Mouse (Mus musculus): Measurements from ENCODE around the gene Map3k21. TPM values are rescaled to one million over a fixed set of nuclear protein-coding genes. Genes with fewer than 3 reads are reported as not detected.

Map3k21 gene
- polyA plus RNA-seq, 1 experiment, result 3.3 TPM

GRCm38 (mm10) chr8:125955671-125956070 lies 45.4 kb downstream of the Map3k21 start:
- TF ChIP-seq CTCF (IDR thresholded peaks at IDR 0.05; ENCODE audit: control insufficient read depth, insufficient read depth, insufficient replicate concordance, low read depth, low read length), result peak; percentile 19; the same call in 1 of the 2 replicates
- no peak for TF ChIP-seq POLR2A (IDR thresholded peaks at IDR 0.05; ENCODE audit: control insufficient read depth, low read depth, low read length)
- Histone ChIP-seq H3K27ac (ENCODE audit: control insufficient read depth, insufficient read depth, low read depth, low read length) (no peak overlapping the region), H3K36me3 (ENCODE audit: control insufficient read depth, insufficient read depth, low read length) (no peaks in the 10 kb centered on the region), H3K27me3 (ENCODE audit: control insufficient read depth, insufficient read depth, low read length) (no peaks in the 10 kb centered on the region), H3K4me1 (ENCODE audit: control insufficient read depth, insufficient read depth, low read length) (peaks cover 3% of the 10 kb centered on the region), H3K4me3 (ENCODE audit: control insufficient read depth, low read depth, low read length) (no peak overlapping the region)

DNA sequence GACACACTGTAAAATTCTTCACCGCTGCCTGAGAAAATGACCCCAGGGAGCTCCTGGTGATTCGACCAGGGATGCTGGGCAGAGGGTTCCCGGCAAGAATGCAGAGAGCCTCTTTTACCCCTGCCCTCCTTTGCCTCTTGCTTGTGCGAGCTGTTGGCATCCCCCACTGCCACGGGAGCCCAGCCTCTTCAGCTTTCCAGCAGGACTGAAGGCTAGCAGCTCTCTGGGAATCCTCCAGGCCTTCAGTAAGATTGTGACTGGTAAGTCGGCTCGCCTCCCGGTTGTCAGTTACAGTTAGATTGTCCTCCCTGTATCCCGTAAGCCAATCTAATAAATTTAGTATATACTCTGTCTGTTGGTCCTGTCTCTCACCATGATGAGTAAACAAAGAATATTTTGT lies 46.5 kb downstream of the Map3k21 start:
- no peaks in the 10 kb centered on the region for H3K36me3 ChIP-seq (ENCODE audit: control insufficient read depth, insufficient read depth, low read length)
- H3K27ac ChIP-seq (ENCODE audit: control insufficient read depth, insufficient read depth, low read depth, low read length), result no peak overlapping the region
- TF ChIP-seq POLR2A (IDR thresholded peaks at IDR 0.05; ENCODE audit: control insufficient read depth, low read depth, low read length) (no peak), CTCF (IDR thresholded peaks at IDR 0.05; ENCODE audit: control insufficient read depth, insufficient read depth, insufficient replicate concordance, low read depth, low read length) (no peak)
- no peaks in the 10 kb centered on the region for H3K27me3 ChIP-seq (ENCODE audit: control insufficient read depth, insufficient read depth, low read length)
- H3K4me3 ChIP-seq (ENCODE audit: control insufficient read depth, low read depth, low read length), result no peak overlapping the region
- peaks cover 3% of the 10 kb centered on the region for H3K4me1 ChIP-seq (ENCODE audit: control insufficient read depth, insufficient read depth, low read length)

GRCm38 (mm10) chr8:125957226-125957993 lies 47.2 kb downstream of the Map3k21 start:
- TF ChIP-seq CTCF (IDR thresholded peaks at IDR 0.05; ENCODE audit: control insufficient read depth, insufficient read depth, insufficient replicate concordance, low read depth, low read length), result no peak
- TF ChIP-seq POLR2A (IDR thresholded peaks at IDR 0.05; ENCODE audit: control insufficient read depth, low read depth, low read length), result no peak
- Histone ChIP-seq H3K27ac (ENCODE audit: control insufficient read depth, insufficient read depth, low read depth, low read length) (no peak overlapping the region), H3K27me3 (ENCODE audit: control insufficient read depth, insufficient read depth, low read length) (no peaks in the 10 kb centered on the region), H3K4me3 (ENCODE audit: control insufficient read depth, low read depth, low read length) (no peak overlapping the region), H3K4me1 (ENCODE audit: control insufficient read depth, insufficient read depth, low read length) (peaks cover 3% of the 10 kb centered on the region), H3K36me3 (ENCODE audit: control insufficient read depth, insufficient read depth, low read length) (no peaks in the 10 kb centered on the region)

- Histone ChIP-seq H3K4me1 (ENCODE audit: control insufficient read depth, insufficient read depth, low read length) (peaks cover 3% of the 10 kb centered on the region), H3K36me3 (ENCODE audit: control insufficient read depth, insufficient read depth, low read length) (no peaks in the 10 kb centered on the region), H3K27me3 (ENCODE audit: control insufficient read depth, insufficient read depth, low read length) (no peaks in the 10 kb centered on the region), H3K4me3 (ENCODE audit: control insufficient read depth, low read depth, low read length) (no peak overlapping the region), H3K27ac (ENCODE audit: control insufficient read depth, insufficient read depth, low read depth, low read length) (no peak overlapping the region)
- no peak for TF ChIP-seq CTCF (IDR thresholded peaks at IDR 0.05; ENCODE audit: control insufficient read depth, insufficient read depth, insufficient replicate concordance, low read depth, low read length)
Observed at GRCm38 (mm10) chr8:125957994-125958368, 47.7 kb downstream of the Map3k21 start.

- Histone ChIP-seq H3K4me3 (ENCODE audit: control insufficient read depth, low read depth, low read length) (no peak overlapping the region), H3K36me3 (ENCODE audit: control insufficient read depth, insufficient read depth, low read length) (no peaks in the 10 kb centered on the region), H3K27ac (ENCODE audit: control insufficient read depth, insufficient read depth, low read depth, low read length) (no peak overlapping the region), H3K4me1 (ENCODE audit: control insufficient read depth, insufficient read depth, low read length) (peaks cover 11% of the 10 kb centered on the region), H3K27me3 (ENCODE audit: control insufficient read depth, insufficient read depth, low read length) (no peaks in the 10 kb centered on the region)
- TF ChIP-seq POLR2A (IDR thresholded peaks at IDR 0.05; ENCODE audit: control insufficient read depth, low read depth, low read length) (no peak), CTCF (IDR thresholded peaks at IDR 0.05; ENCODE audit: control insufficient read depth, insufficient read depth, insufficient replicate concordance, low read depth, low read length) (no peak)
Observed at GRCm38 (mm10) chr8:125959363-125959771, 49.1 kb downstream of the Map3k21 start.

DNA sequence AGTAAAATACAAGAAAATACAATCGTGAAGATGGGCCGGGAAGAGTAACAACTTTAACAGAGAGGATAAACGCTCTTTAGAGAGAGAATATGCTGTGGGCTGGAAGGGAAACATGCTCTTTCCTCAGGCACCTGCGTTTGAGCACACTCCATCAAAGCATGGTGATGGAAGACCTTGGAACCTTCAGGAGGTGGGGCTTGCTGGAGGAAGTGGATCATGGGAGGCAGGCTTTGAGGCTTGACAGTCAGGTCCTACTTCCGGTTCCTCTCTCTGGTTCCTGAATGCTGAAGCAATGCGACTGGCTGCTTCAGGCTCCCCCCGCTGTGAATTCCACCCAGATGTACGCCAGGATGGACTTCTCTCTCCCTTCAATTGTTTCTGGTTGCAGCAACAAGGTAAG lies 49.8 kb downstream of the Map3k21 start:
- peaks cover 10% of the 10 kb centered on the region for H3K4me1 ChIP-seq (ENCODE audit: control insufficient read depth, insufficient read depth, low read length)
- H3K36me3 ChIP-seq (ENCODE audit: control insufficient read depth, insufficient read depth, low read length), result no peaks in the 10 kb centered on the region
- TF ChIP-seq POLR2A (IDR thresholded peaks at IDR 0.05; ENCODE audit: control insufficient read depth, low read depth, low read length) (no peak), CTCF (IDR thresholded peaks at IDR 0.05; ENCODE audit: control insufficient read depth, insufficient read depth, insufficient replicate concordance, low read depth, low read length) (no peak)
- H3K4me3 ChIP-seq (ENCODE audit: control insufficient read depth, low read depth, low read length), result peak overlapping the region; percentile 54; the same call in 1 of the 2 replicates
- H3K27me3 ChIP-seq (ENCODE audit: control insufficient read depth, insufficient read depth, low read length), result no peaks in the 10 kb centered on the region
- H3K27ac ChIP-seq (ENCODE audit: control insufficient read depth, insufficient read depth, low read depth, low read length), result no peak overlapping the region

- TF ChIP-seq POLR2A (IDR thresholded peaks at IDR 0.05; ENCODE audit: control insufficient read depth, low read depth, low read length) (no peak), CTCF (IDR thresholded peaks at IDR 0.05; ENCODE audit: control insufficient read depth, insufficient read depth, insufficient replicate concordance, low read depth, low read length) (no peak)
- Histone ChIP-seq H3K4me3 (ENCODE audit: control insufficient read depth, low read depth, low read length) (no peak overlapping the region), H3K27me3 (ENCODE audit: control insufficient read depth, insufficient read depth, low read length) (no peaks in the 10 kb centered on the region), H3K27ac (ENCODE audit: control insufficient read depth, insufficient read depth, low read depth, low read length) (no peak overlapping the region), H3K4me1 (ENCODE audit: control insufficient read depth, insufficient read depth, low read length) (peaks cover 8% of the 10 kb centered on the region), H3K36me3 (ENCODE audit: control insufficient read depth, insufficient read depth, low read length) (no peaks in the 10 kb centered on the region)
Observed at GRCm38 (mm10) chr8:125961790-125962189, 51.5 kb downstream of the Map3k21 start.
